Mouse (Mus musculus) urinary bladder, postnatal 36 days (tissue): ENCODE data around the gene Echdc3.

Experiments used
- DNase-seq, 2 experiments: peaks; one replicate each; pipeline ENCODE4 v3.0.0; 2022; ENCODE audit warnings: low spot score in 2 of 2, mixed read lengths in 1 of 2

Echdc3 gene

DNA sequence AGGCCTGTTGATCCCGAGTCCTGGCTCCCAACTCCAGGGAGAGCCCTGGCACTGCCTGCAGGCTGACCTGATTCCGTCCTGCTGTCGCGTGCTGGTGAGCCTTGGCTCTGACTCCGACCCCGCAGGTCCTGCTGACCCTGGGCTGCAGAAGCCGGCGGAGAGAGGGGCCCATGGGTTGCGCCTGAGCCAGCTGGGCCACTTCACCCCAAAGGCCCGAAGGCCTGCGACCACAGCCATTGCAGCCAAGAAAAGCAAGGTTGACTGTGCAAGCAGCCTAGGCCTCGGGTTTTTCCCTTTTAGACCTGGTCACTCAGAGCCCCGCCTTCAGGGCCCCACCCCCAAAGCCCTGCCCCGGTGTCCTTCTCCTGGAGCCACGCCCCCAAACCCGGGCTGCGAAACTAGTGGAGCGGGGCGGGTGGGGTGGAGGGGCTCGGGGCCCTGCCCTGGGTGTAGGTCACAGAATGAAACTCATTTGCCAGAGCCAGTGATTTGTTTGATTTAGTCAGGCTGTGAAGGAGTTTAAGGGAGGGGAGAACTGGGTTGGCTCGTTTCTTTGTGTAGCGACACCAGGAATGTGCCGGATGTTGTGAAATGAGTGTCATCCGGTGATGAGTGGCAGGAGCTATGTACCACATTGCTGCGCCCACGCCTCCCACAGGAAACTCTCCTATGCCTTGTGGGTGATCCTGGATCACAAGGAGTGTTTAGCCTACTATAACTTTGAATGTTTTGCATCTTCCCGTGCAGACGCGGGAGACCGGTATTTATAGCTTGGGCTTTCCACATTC is at the start of gene Echdc3:
Gene Echdc3 (minus strand): TSS at position 310 of the 788 bp plus-strand sequence.
- DNase-seq, result peak; percentile 80 to 87

DNA sequence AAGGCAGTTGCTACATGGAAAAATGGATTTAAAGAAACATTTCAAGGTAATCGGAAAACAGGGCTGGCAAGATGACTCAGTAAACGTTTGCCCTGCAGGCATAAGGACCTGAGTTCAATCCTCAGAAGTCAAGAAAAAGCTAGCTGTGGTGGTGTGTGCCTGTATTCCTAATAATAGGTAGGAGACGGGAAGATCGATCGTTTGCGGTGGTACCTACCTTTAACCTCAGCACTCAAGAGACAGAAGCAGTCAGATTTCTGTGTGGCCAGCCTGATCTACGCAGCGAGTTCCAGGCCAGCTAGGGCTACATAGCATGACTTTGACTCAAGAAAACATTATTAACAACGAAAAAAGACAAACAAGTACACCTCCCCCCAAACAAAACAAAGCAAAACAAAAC is 48.9 kb upstream of the Echdc3 start:
- DNase-seq, result no peak

- DNase-seq, result no peak
Measured at GRCm38 (mm10) chr2:6261201-6261672, 48.4 kb upstream of the Echdc3 start.

DNA sequence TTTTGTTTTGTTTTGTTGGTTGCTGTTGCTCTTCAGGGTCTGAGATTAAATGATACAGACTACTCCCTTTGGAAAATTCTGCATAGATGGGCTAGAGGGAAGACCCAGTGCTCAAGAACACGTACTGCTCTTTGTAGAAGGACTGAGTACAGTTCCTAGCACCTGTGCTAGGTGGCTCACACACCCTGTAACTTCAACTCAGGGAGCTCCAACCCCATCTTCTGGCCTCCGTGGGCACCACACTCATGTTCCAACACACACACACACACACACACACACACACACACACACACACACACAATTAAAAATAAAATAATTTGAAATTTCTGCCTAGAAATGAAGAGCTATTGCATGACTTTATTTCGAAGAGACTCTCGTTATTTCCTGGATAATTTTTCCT is 47.8 kb upstream of the Echdc3 start:
- DNase-seq, result no peak

- DNase-seq, result no peak
Measured at GRCm38 (mm10) chr2:6259182-6259581, 46.3 kb upstream of the Echdc3 start.

- no peak for DNase-seq
Measured at GRCm38 (mm10) chr2:6258026-6258425, 45.2 kb upstream of the Echdc3 start.

GRCm38 (mm10) chr2:6257146-6257545 is 44.3 kb upstream of the Echdc3 start:
- DNase-seq, result no peak

DNA sequence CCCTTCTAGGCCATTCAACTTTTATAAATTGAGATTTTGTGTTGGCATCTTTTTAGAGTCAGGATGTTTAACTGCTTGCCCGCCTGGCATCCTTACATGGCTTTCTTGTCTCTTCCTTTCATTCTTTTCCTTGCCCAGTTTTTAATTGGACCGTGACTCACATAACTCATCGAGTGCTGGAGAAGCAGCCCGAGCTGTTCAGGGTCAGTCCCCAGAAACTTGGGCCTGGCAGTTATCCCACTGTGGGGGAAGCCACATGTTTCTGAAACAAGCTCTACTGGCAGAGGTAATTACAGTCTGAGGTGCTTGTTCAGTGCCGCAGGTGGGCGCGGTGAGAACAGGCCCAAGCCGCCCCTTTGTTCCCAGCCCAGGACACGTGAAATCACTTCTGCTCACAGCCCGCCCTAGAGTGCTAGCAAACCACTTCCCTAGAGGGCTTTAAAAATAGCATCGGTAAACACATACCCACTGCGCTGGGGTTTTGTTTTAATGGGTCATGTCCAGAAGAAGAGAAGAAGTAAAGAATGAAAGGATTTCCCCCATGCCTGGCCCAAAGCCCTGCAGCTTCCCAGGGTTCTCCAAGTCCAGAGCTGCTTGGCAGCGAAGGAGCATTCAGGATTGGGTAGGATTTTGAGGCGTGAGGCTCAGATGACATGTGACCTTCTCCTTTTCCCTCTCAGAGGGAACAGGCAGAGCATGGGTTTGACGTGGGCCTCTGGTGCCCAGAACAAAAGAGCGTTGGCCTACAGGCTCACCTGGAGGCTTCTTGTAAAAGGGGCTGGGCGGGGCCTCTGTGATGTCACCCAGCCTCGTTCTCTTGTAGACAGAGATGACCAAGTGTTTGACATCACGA is 43.4 kb upstream of the Echdc3 start:
- peak in 1 of 2 experiments; percentile 26 for DNase-seq

GRCm38 (mm10) chr2:6255402-6255988 is 42.7 kb upstream of the Echdc3 start:
- DNase-seq, result no peak

- DNase-seq, result peak; percentile 31 to 41
Measured at GRCm38 (mm10) chr2:6252491-6252890, 39.7 kb upstream of the Echdc3 start.

DNA sequence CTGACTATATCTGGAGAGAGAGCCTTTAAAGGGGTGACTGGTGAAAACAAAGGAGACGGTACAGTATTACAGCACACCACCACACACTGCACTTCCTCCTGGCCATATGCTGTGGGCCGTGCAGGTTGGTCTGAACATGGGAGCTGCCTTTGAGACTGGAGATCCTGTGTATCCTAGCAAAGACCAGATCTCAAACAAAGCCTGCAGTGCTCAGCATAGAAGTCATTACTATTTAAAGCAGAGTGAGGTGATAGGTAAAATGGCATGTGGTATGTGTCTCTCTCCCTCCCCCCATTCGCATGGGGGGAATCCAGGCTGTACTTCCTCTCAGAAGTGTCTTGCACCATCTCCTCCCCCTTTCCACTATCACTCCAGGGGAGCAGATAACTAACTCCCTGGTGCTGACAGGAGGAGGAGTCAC is 38.3 kb upstream of the Echdc3 start:
- no peak for DNase-seq

- DNase-seq, result no peak
Measured at GRCm38 (mm10) chr2:6241446-6241845, 28.6 kb upstream of the Echdc3 start.

DNA sequence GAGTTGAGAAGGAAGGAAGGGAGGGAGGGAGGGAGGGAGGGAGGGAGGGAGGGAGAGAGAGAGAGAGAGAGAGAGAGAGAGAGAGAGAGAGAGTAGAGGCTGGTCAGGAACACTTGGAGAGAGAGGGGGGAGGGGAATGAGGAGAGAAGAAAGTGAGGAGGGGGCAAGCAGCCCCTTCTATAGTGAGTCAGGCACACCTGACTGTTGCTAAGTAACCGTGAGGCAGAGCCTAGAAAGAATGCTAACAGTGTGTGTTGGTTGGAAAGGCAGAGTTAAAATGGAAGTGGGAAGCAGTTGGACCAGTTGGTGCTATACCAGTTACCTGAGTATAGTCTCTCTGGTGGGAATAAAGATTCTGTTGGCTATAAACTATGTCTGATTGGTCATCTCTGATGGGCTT is 27.2 kb upstream of the Echdc3 start:
- DNase-seq, result no peak

- no peak for DNase-seq
Measured at GRCm38 (mm10) chr2:6239333-6239732, 26.5 kb upstream of the Echdc3 start.

GRCm38 (mm10) chr2:6238679-6239078 is 25.8 kb upstream of the Echdc3 start:
- no peak for DNase-seq

GRCm38 (mm10) chr2:6238244-6238643 is 25.4 kb upstream of the Echdc3 start:
- DNase-seq, result no peak

- no peak for DNase-seq
Measured at GRCm38 (mm10) chr2:6233353-6233752, 20.5 kb upstream of the Echdc3 start.

GRCm38 (mm10) chr2:6232755-6233154 is 19.9 kb upstream of the Echdc3 start:
- DNase-seq, result no peak

- no peak for DNase-seq
Measured at GRCm38 (mm10) chr2:6230865-6231264, 18.0 kb upstream of the Echdc3 start.

- no peak for DNase-seq
Measured at GRCm38 (mm10) chr2:6229597-6230290, 16.9 kb upstream of the Echdc3 start.

DNA sequence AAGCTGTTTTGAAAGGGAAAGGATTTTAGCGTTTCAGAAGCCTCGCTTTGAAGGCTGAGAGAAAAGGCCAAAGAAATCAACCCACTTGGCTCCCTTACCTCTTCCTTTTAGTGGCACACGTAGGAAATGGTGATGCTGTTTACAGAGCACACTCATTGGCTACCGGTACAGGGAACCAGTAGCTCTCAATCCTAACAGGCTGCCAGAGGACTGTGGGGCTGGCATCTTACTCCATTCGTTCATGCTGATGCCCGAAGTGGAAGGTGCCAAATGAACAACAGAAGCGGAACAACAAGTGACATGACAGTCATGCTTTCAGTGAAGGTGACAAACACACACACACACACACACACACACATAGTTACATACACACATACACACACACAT is 14.2 kb upstream of the Echdc3 start:
- DNase-seq, result no peak
